Mouse (Mus musculus): ENCODE data around the gene Dct. TPM values are rescaled to one million over a fixed set of nuclear protein-coding genes. Genes with fewer than 3 reads are reported as not detected.

Gene Dct
- total and polyA plus RNA-seq, 2 experiments from 2014 or later = 3.1 to 4.0 TPM

GRCm38 (mm10) chr14:118042066-118042762 is 9.8 kb downstream of the Dct start:
- H3K4me1 ChIP-seq (ENCODE audit: control insufficient read depth, insufficient read depth) = no peaks in the 10 kb centered on the region
- H3K4me3 ChIP-seq (ENCODE audit: low read depth, low read length) = no peak overlapping the region
- H3K9me3 ChIP-seq (replicated peaks; ENCODE audit: control insufficient read depth, low read length) = no peaks in the 10 kb centered on the region
- ATAC-seq (ENCODE audit: insufficient read depth, low read depth) (no peak), DNase-seq (ENCODE audit: low spot score) (no peak)
- H3K9ac ChIP-seq (replicated peaks; ENCODE audit: low read depth, low read length) = no peak overlapping the region
- H3K27ac ChIP-seq (ENCODE audit: low read depth) = no peak overlapping the region
- no peak overlapping the region for H3K4me2 ChIP-seq (ENCODE audit: low read depth, low read length)
- TF ChIP-seq CTCF (IDR thresholded peaks at IDR 0.05; ENCODE audit: low read depth) = no peak
- TF ChIP-seq EP300 (IDR thresholded peaks at IDR 0.05; ENCODE audit: low read depth) = no peak
- no peaks in the 10 kb centered on the region for H3K36me3 ChIP-seq (replicated peaks; ENCODE audit: control insufficient read depth, insufficient read depth, low read length)
- 80% methylated on average over 18 of the region's 18 CpGs for WGBS
- H3K27me3 ChIP-seq (ENCODE audit: control insufficient read depth, insufficient read depth, low read length) = 0 out of 2 replicates have a peak, but pooled peaks cover 2% of the 10 kb centered on the region

GRCm38 (mm10) chr14:118040550-118041250 is 11.3 kb downstream of the Dct start:
- TF ChIP-seq CTCF (IDR thresholded peaks at IDR 0.05; ENCODE audit: low read depth) = no peak
- no peak for TF ChIP-seq EP300 (IDR thresholded peaks at IDR 0.05; ENCODE audit: low read depth)
- ATAC-seq (ENCODE audit: insufficient read depth, low read depth) = no peak

GRCm38 (mm10) chr14:118039074-118039473 is 13.0 kb downstream of the Dct start:
- Histone ChIP-seq H3K4me2 (ENCODE audit: low read depth, low read length) (no peak overlapping the region), H3K9me3 (replicated peaks; ENCODE audit: control insufficient read depth, low read length) (no peaks in the 10 kb centered on the region), H3K27me3 (ENCODE audit: control insufficient read depth, insufficient read depth, low read length) (0 out of 2 replicates have a peak, but pooled peaks cover 2% of the 10 kb centered on the region), H3K9ac (replicated peaks; ENCODE audit: low read depth, low read length) (no peak overlapping the region), H3K27ac (ENCODE audit: low read depth) (no peak overlapping the region), H3K4me1 (ENCODE audit: control insufficient read depth, insufficient read depth) (no peaks in the 10 kb centered on the region), H3K4me3 (ENCODE audit: low read depth, low read length) (no peak overlapping the region), H3K36me3 (replicated peaks; ENCODE audit: control insufficient read depth, insufficient read depth, low read length) (no peaks in the 10 kb centered on the region)
- DNase-seq (ENCODE audit: low spot score) (no peak), ATAC-seq (ENCODE audit: insufficient read depth, low read depth) (no peak)
- WGBS = 59% methylated on average over 3 of the region's 3 CpGs
- TF ChIP-seq EP300 (IDR thresholded peaks at IDR 0.05; ENCODE audit: low read depth) = no peak
- TF ChIP-seq CTCF (IDR thresholded peaks at IDR 0.05; ENCODE audit: low read depth) = no peak

More at GRCm38 (mm10) chr14:118040550-118041250, 11.3 kb downstream of the Dct start:
- Histone ChIP-seq H3K36me3 (replicated peaks; ENCODE audit: control insufficient read depth, insufficient read depth, low read length) (no peaks in the 10 kb centered on the region), H3K4me1 (ENCODE audit: control insufficient read depth, insufficient read depth) (no peaks in the 10 kb centered on the region), H3K27me3 (ENCODE audit: control insufficient read depth, insufficient read depth, low read length) (0 out of 2 replicates have a peak, but pooled peaks cover 2% of the 10 kb centered on the region), H3K4me3 (ENCODE audit: low read depth, low read length) (no peak overlapping the region), H3K27ac (ENCODE audit: low read depth) (no peak overlapping the region), H3K9me3 (replicated peaks; ENCODE audit: control insufficient read depth, low read length) (no peaks in the 10 kb centered on the region), H3K4me2 (ENCODE audit: low read depth, low read length) (no peak overlapping the region), H3K9ac (replicated peaks; ENCODE audit: low read depth, low read length) (no peak overlapping the region)
- DNase-seq (ENCODE audit: low spot score) = no peak
- 74% methylated on average over 7 of the region's 7 CpGs for WGBS

- Histone ChIP-seq H3K27ac (ENCODE audit: low read depth) (no peak overlapping the region), H3K36me3 (replicated peaks; ENCODE audit: control insufficient read depth, insufficient read depth, low read length) (no peaks in the 10 kb centered on the region), H3K4me2 (ENCODE audit: low read depth, low read length) (no peak overlapping the region), H3K9me3 (replicated peaks; ENCODE audit: control insufficient read depth, low read length) (peaks cover 16% of the 10 kb centered on the region), H3K4me1 (ENCODE audit: control insufficient read depth, insufficient read depth) (no peaks in the 10 kb centered on the region), H3K4me3 (ENCODE audit: low read depth, low read length) (no peak overlapping the region), H3K9ac (replicated peaks; ENCODE audit: low read depth, low read length) (no peak overlapping the region), H3K27me3 (ENCODE audit: control insufficient read depth, insufficient read depth, low read length) (no peaks in the 10 kb centered on the region)
- WGBS = 94% methylated on average over 3 of the region's 3 CpGs
- ATAC-seq (ENCODE audit: insufficient read depth, low read depth) = no peak
- no peak for DNase-seq (ENCODE audit: low spot score)
- TF ChIP-seq EP300 (IDR thresholded peaks at IDR 0.05; ENCODE audit: low read depth) = no peak
- TF ChIP-seq CTCF (IDR thresholded peaks at IDR 0.05; ENCODE audit: low read depth) = no peak
These were observed 24.5 kb downstream of the Dct start for GRCm38 (mm10) chr14:118027564-118027963.

- Histone ChIP-seq H3K4me3 (ENCODE audit: low read depth, low read length) (no peak overlapping the region), H3K9me3 (replicated peaks; ENCODE audit: control insufficient read depth, low read length) (no peaks in the 10 kb centered on the region), H3K9ac (replicated peaks; ENCODE audit: low read depth, low read length) (no peak overlapping the region), H3K27me3 (ENCODE audit: control insufficient read depth, insufficient read depth, low read length) (0 out of 2 replicates have a peak, but pooled peaks cover 5% of the 10 kb centered on the region), H3K27ac (ENCODE audit: low read depth) (no peak overlapping the region), H3K36me3 (replicated peaks; ENCODE audit: control insufficient read depth, insufficient read depth, low read length) (no peaks in the 10 kb centered on the region), H3K4me2 (ENCODE audit: low read depth, low read length) (no peak overlapping the region), H3K4me1 (ENCODE audit: control insufficient read depth, insufficient read depth) (no peaks in the 10 kb centered on the region)
- TF ChIP-seq EP300 (IDR thresholded peaks at IDR 0.05; ENCODE audit: low read depth) (no peak), CTCF (IDR thresholded peaks at IDR 0.05; ENCODE audit: low read depth) (no peak)
- ATAC-seq (ENCODE audit: insufficient read depth, low read depth) = no peak
- DNase-seq (ENCODE audit: low spot score) = no peak
- 75% methylated on average over 10 of the region's 10 CpGs for WGBS
These were observed 30.0 kb downstream of the Dct start for GRCm38 (mm10) chr14:118021867-118022543.

Measured in heart, postnatal 0 days (tissue).